Mouse (Mus musculus) kidney, embryonic 15.5 days (tissue): ENCODE measurements at regions not wholly inside any gene's neighbourhood (a gene's known extent, or its start where the extent isn't known, plus 50 kb on each side); places are given as distances from the start of the nearest gene placed in this dataset.
A peak's percentile ranks its signal among the peaks of the same experiment; 100 is the strongest.

Source experiments
- ATAC-seq: fragments of 200-750 bp; cut with Nextera tagmentation; replicated peaks from 2 replicates; pipeline ENCODE4 v1.8.0; 2017; ENCODE audit warnings: moderate TSS enrichment; ENCODE audit not compliant: low FRiP score
- H3K27ac ChIP-seq: fragments of 300-500 bp; sonication (generic); 2 replicates; pipeline ENCODE4 v1.5.1; 2015; ENCODE audit warnings: mild to moderate bottlenecking, inconsistent platforms
- H3K27me3 ChIP-seq: fragments of 300-500 bp; sonication (generic); 2 replicates; pipeline ENCODE4 v1.6.1; 2015; ENCODE audit warnings: inconsistent platforms
- H3K36me3 ChIP-seq: fragments of 300-500 bp; sonication (generic); 2 replicates; pipeline ENCODE4 v1.6.1; 2015; ENCODE audit warnings: inconsistent platforms
- H3K4me1 ChIP-seq: fragments of 300-500 bp; sonication (generic); 2 replicates; pipeline ENCODE4 v1.6.1; 2015; ENCODE audit warnings: inconsistent platforms
- H3K4me2 ChIP-seq: fragments of 300-500 bp; sonication (generic); 2 replicates; pipeline ENCODE4 v1.6.1; 2015; ENCODE audit warnings: moderate library complexity, mild to moderate bottlenecking, inconsistent platforms
- H3K4me3 ChIP-seq: fragments of 300-500 bp; sonication (generic); replicated peaks from 2 replicates; pipeline ENCODE4 v1.5.1; 2015; ENCODE audit warnings: mild to moderate bottlenecking, inconsistent platforms
- H3K9ac ChIP-seq: fragments of 300-500 bp; sonication (generic); 2 replicates; pipeline ENCODE4 v1.6.1; 2015; ENCODE audit warnings: mild to moderate bottlenecking, inconsistent platforms
- H3K9me3 ChIP-seq: fragments of 300-500 bp; sonication (generic); replicated peaks from 2 replicates; pipeline ENCODE4 v1.6.1; 2016; ENCODE audit warnings: inconsistent platforms
- WGBS: fragments of 180-500 bp; shearing (Covaris S2); methylation state at CpG from one replicate; pipeline ENCODE4 v1.1.7; 2015; ENCODE audit warnings: mixed read lengths; 5-methylcytosine and 5-hydroxymethylcytosine counted together

GRCm38 (mm10) chr6:51059923-51060847 lies 372.3 kb upstream of the Nfe2l3 start:
- no peaks in the 10 kb centered on the region for H3K9me3 ChIP-seq
- H3K9ac ChIP-seq = no peak overlapping the region
- H3K4me1 ChIP-seq = peaks cover 21% of the 10 kb centered on the region
- 57% methylated on average over 7 of the region's 7 CpGs for WGBS
- H3K4me2 ChIP-seq = peak overlapping the region; percentile 38; the same call in 1 of the 2 replicates
- no peak overlapping the region for H3K4me3 ChIP-seq
- peak overlapping the region; percentile 61 for H3K27ac ChIP-seq
- no peaks in the 10 kb centered on the region for H3K27me3 ChIP-seq
- H3K36me3 ChIP-seq = no peaks in the 10 kb centered on the region
- no peak for ATAC-seq

- peak overlapping the region; percentile 61 for H3K27ac ChIP-seq
- H3K27me3 ChIP-seq = no peaks in the 10 kb centered on the region
- H3K36me3 ChIP-seq = no peaks in the 10 kb centered on the region
- peaks cover 27% of the 10 kb centered on the region for H3K4me1 ChIP-seq
- WGBS = 36% methylated on average over 17 of the region's 17 CpGs
- H3K9me3 ChIP-seq = no peaks in the 10 kb centered on the region
- ATAC-seq = peak; percentile 49; the same call in 1 of the 2 replicates
- H3K4me2 ChIP-seq = peak overlapping the region; percentile 38
- no peak overlapping the region for H3K4me3 ChIP-seq
- H3K9ac ChIP-seq = no peak overlapping the region
These were observed 371.5 kb upstream of the Nfe2l3 start for GRCm38 (mm10) chr6:51060848-51061535.

GRCm38 (mm10) chr6:51065156-51065555 lies 367.3 kb upstream of the Nfe2l3 start:
- no peak for ATAC-seq
- 35% methylated on average over 6 of the region's 6 CpGs for WGBS
- no peaks in the 10 kb centered on the region for H3K36me3 ChIP-seq
- no peaks in the 10 kb centered on the region for H3K27me3 ChIP-seq
- no peak overlapping the region for H3K4me3 ChIP-seq
- H3K9ac ChIP-seq = no peak overlapping the region
- peaks cover 37% of the 10 kb centered on the region for H3K4me1 ChIP-seq
- no peak overlapping the region for H3K27ac ChIP-seq
- no peak overlapping the region for H3K4me2 ChIP-seq
- no peaks in the 10 kb centered on the region for H3K9me3 ChIP-seq

GRCm38 (mm10) chr6:51067332-51067731 lies 365.1 kb upstream of the Nfe2l3 start:
- H3K9me3 ChIP-seq = no peaks in the 10 kb centered on the region
- 87% methylated on average over 11 of the region's 11 CpGs for WGBS
- H3K4me1 ChIP-seq = peaks cover 25% of the 10 kb centered on the region
- H3K36me3 ChIP-seq = no peaks in the 10 kb centered on the region
- no peaks in the 10 kb centered on the region for H3K27me3 ChIP-seq
- H3K4me2 ChIP-seq = no peak overlapping the region
- ATAC-seq = no peak
- no peak overlapping the region for H3K4me3 ChIP-seq
- H3K27ac ChIP-seq = no peak overlapping the region
- H3K9ac ChIP-seq = no peak overlapping the region

- H3K36me3 ChIP-seq = no peaks in the 10 kb centered on the region
- H3K9ac ChIP-seq = no peak overlapping the region
- peaks cover 23% of the 10 kb centered on the region for H3K4me1 ChIP-seq
- no peak overlapping the region for H3K4me2 ChIP-seq
- no peaks in the 10 kb centered on the region for H3K9me3 ChIP-seq
- H3K4me3 ChIP-seq = no peak overlapping the region
- 0 out of 2 replicates have a peak overlapping the region, but pooled peaks have one; percentile 1 for H3K27ac ChIP-seq
- 44% methylated on average over 5 of the region's 5 CpGs for WGBS
- no peak for ATAC-seq
- no peaks in the 10 kb centered on the region for H3K27me3 ChIP-seq
These were observed 362.5 kb upstream of the Nfe2l3 start for GRCm38 (mm10) chr6:51069945-51070344.

GRCm38 (mm10) chr6:51071243-51071642 lies 361.2 kb upstream of the Nfe2l3 start:
- no peaks in the 10 kb centered on the region for H3K9me3 ChIP-seq

GRCm38 (mm10) chr6:51075026-51075425 lies 357.4 kb upstream of the Nfe2l3 start:
- Histone ChIP-seq H3K27me3 (no peaks in the 10 kb centered on the region), H3K4me3 (no peak overlapping the region), H3K9ac (no peak overlapping the region), H3K27ac (no peak overlapping the region), H3K36me3 (no peaks in the 10 kb centered on the region), H3K4me2 (no peak overlapping the region), H3K9me3 (no peaks in the 10 kb centered on the region), H3K4me1 (peaks cover 33% of the 10 kb centered on the region)
- ATAC-seq = no peak
- WGBS = 83% methylated on average over 8 of the region's 8 CpGs

More at GRCm38 (mm10) chr6:51071243-51071642, 361.2 kb upstream of the Nfe2l3 start:
- Histone ChIP-seq H3K36me3 (no peaks in the 10 kb centered on the region), H3K9ac (no peak overlapping the region), H3K4me3 (no peak overlapping the region), H3K27ac (no peak overlapping the region), H3K4me2 (no peak overlapping the region), H3K4me1 (peaks cover 17% of the 10 kb centered on the region), H3K27me3 (no peaks in the 10 kb centered on the region)
- no peak for ATAC-seq
- 48% methylated on average over 9 of the region's 9 CpGs for WGBS

- no peak overlapping the region for H3K4me3 ChIP-seq
These were observed 355.4 kb upstream of the Nfe2l3 start for GRCm38 (mm10) chr6:51076861-51077768.

GRCm38 (mm10) chr6:51077769-51078096 lies 354.7 kb upstream of the Nfe2l3 start:
- WGBS = 59% methylated on average over 6 of the region's 6 CpGs
- ATAC-seq = no peak
- H3K4me1 ChIP-seq = peaks cover 27% of the 10 kb centered on the region
- no peak overlapping the region for H3K4me3 ChIP-seq
- no peaks in the 10 kb centered on the region for H3K27me3 ChIP-seq
- H3K36me3 ChIP-seq = no peaks in the 10 kb centered on the region
- H3K27ac ChIP-seq = no peak overlapping the region
- no peaks in the 10 kb centered on the region for H3K9me3 ChIP-seq
- H3K4me2 ChIP-seq = peak overlapping the region; percentile 18; the same call in 1 of the 2 replicates
- H3K9ac ChIP-seq = no peak overlapping the region

More at GRCm38 (mm10) chr6:51076861-51077768, 355.4 kb upstream of the Nfe2l3 start:
- Histone ChIP-seq H3K9me3 (no peaks in the 10 kb centered on the region), H3K27ac (0 out of 2 replicates have a peak overlapping the region, but pooled peaks have one; percentile 13), H3K4me2 (no peak overlapping the region), H3K9ac (no peak overlapping the region), H3K36me3 (no peaks in the 10 kb centered on the region), H3K27me3 (no peaks in the 10 kb centered on the region), H3K4me1 (peaks cover 27% of the 10 kb centered on the region)
- peak; percentile 66; the same call in 1 of the 2 replicates for ATAC-seq
- WGBS = 68% methylated on average over 21 of the region's 21 CpGs

GRCm38 (mm10) chr6:51078353-51078966 lies 354.0 kb upstream of the Nfe2l3 start:
- peak overlapping the region; percentile 18; the same call in 1 of the 2 replicates for H3K4me2 ChIP-seq
- H3K27ac ChIP-seq = no peak overlapping the region
- no peak for ATAC-seq
- no peaks in the 10 kb centered on the region for H3K36me3 ChIP-seq
- H3K27me3 ChIP-seq = no peaks in the 10 kb centered on the region
- H3K9ac ChIP-seq = no peak overlapping the region
- no peak overlapping the region for H3K4me3 ChIP-seq
- 63% methylated on average over 11 of the region's 11 CpGs for WGBS
- H3K9me3 ChIP-seq = no peaks in the 10 kb centered on the region
- H3K4me1 ChIP-seq = peaks cover 27% of the 10 kb centered on the region

- Histone ChIP-seq H3K4me3 (no peak overlapping the region), H3K9ac (no peak overlapping the region), H3K4me1 (peaks cover 27% of the 10 kb centered on the region), H3K36me3 (no peaks in the 10 kb centered on the region), H3K27me3 (no peaks in the 10 kb centered on the region), H3K4me2 (no peak overlapping the region), H3K27ac (no peak overlapping the region), H3K9me3 (no peaks in the 10 kb centered on the region)
- 91% methylated on average over 5 of the region's 5 CpGs for WGBS
- ATAC-seq = no peak
These were observed 353.5 kb upstream of the Nfe2l3 start for GRCm38 (mm10) chr6:51078967-51079355.
